Mouse (Mus musculus): Measurements from ENCODE around the gene Cyp2w1.

DNA sequence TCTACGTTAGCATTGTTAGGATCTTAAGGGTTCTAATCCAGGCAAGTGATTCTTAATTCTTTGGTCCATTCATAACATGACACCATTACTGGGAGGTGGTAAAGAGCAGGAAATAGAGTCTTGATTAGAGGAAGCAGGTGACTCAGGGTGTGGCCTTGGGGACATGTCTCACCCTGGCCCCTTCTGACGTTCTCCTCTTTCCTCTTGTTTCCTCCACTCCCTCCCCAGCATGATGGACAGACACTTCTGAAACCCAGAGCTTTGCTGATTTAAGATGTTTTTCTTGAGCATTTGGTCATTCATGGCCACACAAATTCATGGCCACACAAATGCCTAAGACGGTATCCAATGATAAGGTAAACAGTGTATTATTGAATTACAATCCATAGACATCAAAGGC, 42.5 kb upstream of the Cyp2w1 start:
- TF ChIP-seq CTCF (IDR thresholded peaks at IDR 0.05; ENCODE audit: extremely low read depth, insufficient read depth, low read length): no peak
- no peak for TF ChIP-seq POLR2A (IDR thresholded peaks at IDR 0.05; ENCODE audit: extremely low read depth, insufficient read depth, low read length)

Measured in cortical plate, adult 2 months (tissue).